8 mouse cellular contexts compared by ENCODE assay signal in the genomic region with DNA sequence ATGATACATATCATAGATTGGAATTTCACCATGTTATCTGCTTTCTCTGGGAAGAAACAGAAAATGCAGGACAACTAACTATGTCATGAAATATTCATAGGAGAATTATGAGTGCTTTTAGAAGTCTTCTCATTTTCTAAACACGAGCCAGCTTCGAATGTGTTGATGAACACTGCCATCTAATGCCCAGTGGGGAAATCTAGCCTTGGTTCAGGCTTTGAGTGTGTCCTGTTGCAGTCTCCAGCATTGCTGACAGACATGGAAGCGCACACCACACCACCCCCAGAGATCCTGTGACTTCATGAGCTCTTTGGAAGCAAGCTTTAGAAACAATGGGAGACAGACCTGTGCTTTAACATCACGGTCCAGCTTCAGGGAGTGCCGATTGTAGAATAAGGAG.
DNase-seq lines count a peak whose midpoint lies in the region; ATAC-seq and TF ChIP-seq lines count a peak whose summit lies in the region.

No protein-coding gene starts in this region.

- in situ Hi-C loops in Patski (cut with MboI; ENCODE audit: low pct_unique_long_range_greater_than_20kb): no loop called here

- POLR2A ChIA-PET in Patski (lab: Charles Lee): no interaction called here

- peak; percentile 2 to 9 for DNase-seq in heart, adult 18-20 months
- no peak for DNase-seq in heart, adult 9 months (ENCODE audit: low spot score in 2 of 2)
- DNase-seq in Patski (ENCODE audit: low read depth, low spot score): no peak
- peak; percentile 22 to 44 for DNase-seq in layer of hippocampus, adult 8-10 months (ENCODE audit: low spot score in 2 of 2)
- peak; percentile 29 for DNase-seq in lung, postnatal 36 days
- no peak for DNase-seq in gastrocnemius, postnatal 10 days

- TF ChIP-seq CTCF in Patski (IDR thresholded peaks at IDR 0.05): peak; percentile 52

- CTCF ChIA-PET in Patski (lab: Charles Lee): interaction anchor here (1.2 kb wide), 1 partner anchor 19 kb away, joined by 4 read pairs; no protein-coding TSS in a partner anchor

- peaks cover 4% of the 10 kb centered on the region for H3K27me3 ChIP-seq in Patski

- no peak for ATAC-seq in Patski
- ATAC-seq in frontal cortex, adult (ENCODE audit: low TSS enrichment): peak; percentile 97
- ATAC-seq in activated CD4-positive, CD25-positive, alpha-beta regulatory T cell, adult 4 months: no peak

Comparison
In these comparisons a context has a peak if more than half of its experiments do, and no peak if none do; other contexts are left out.
1. DNase-seq: peak in heart, adult 18-20 months (2 of 2), layer of hippocampus, adult 8-10 months (2 of 2) and lung, postnatal 36 days (single experiment); none in heart, adult 9 months (0 of 2), Patski (single experiment) and gastrocnemius, postnatal 10 days (single experiment).